Mouse (Mus musculus) naive thymus-derived CD4-positive, alpha-beta T cell, adult 2 months (primary cell): ENCODE measurements around the gene Man2b1.

Experiments
- DNase-seq: peaks from one replicate; pipeline ENCODE4 v3.0.0-alpha.2; 2011; ENCODE audit warnings: low read depth

Gene Man2b1

GRCm38 (mm10) chr8:85083108-85083813 lies at the start of gene Man2b1:
Gene Man2b1 (plus strand): TSS chr8:85083270.
- peak; percentile 90 for DNase-seq

- no peak for DNase-seq
Measured at GRCm38 (mm10) chr8:85033867-85034266, 49.2 kb upstream of the Man2b1 start.

GRCm38 (mm10) chr8:85034764-85035163 lies 48.3 kb upstream of the Man2b1 start:
- DNase-seq: peak; percentile 93

GRCm38 (mm10) chr8:85035165-85035727 lies 47.8 kb upstream of the Man2b1 start:
- DNase-seq: peak; percentile 41

GRCm38 (mm10) chr8:85035728-85036310 lies 47.3 kb upstream of the Man2b1 start:
- peak; percentile 62 for DNase-seq

- DNase-seq: no peak
Measured at GRCm38 (mm10) chr8:85036381-85036717, 46.7 kb upstream of the Man2b1 start.

- peak; percentile 94 for DNase-seq
Measured at GRCm38 (mm10) chr8:85036718-85037365, 46.2 kb upstream of the Man2b1 start, which contains the start of gene Tnpo2. Gene Tnpo2 (plus strand): TSS chr8:85036915.

GRCm38 (mm10) chr8:85037366-85037680 lies 45.7 kb upstream of the Man2b1 start:
- DNase-seq: no peak

- peak; percentile 57 for DNase-seq
Measured at GRCm38 (mm10) chr8:85037681-85038531, 45.2 kb upstream of the Man2b1 start.

- DNase-seq: no peak
Measured at GRCm38 (mm10) chr8:85043619-85044018, 39.5 kb upstream of the Man2b1 start.

GRCm38 (mm10) chr8:85057367-85057766 lies 25.7 kb upstream of the Man2b1 start:
- DNase-seq: no peak

GRCm38 (mm10) chr8:85059879-85060616 lies 23.0 kb upstream of the Man2b1 start, which contains the start of gene Fbxw9:
Gene Fbxw9 (plus strand): TSS chr8:85060055.
- peak; percentile 92 for DNase-seq

- no peak for DNase-seq
Measured at GRCm38 (mm10) chr8:85062603-85063002, 20.5 kb upstream of the Man2b1 start.

GRCm38 (mm10) chr8:85065213-85065612 lies 17.9 kb upstream of the Man2b1 start:
- DNase-seq: no peak

- no peak for DNase-seq
Measured at GRCm38 (mm10) chr8:85067155-85067554, 15.9 kb upstream of the Man2b1 start.

- no peak for DNase-seq
Measured at GRCm38 (mm10) chr8:85067982-85068381, 15.1 kb upstream of the Man2b1 start, which contains the start of gene Gm5741. Gene Gm5741 (minus strand): TSS chr8:85067982.

- DNase-seq: no peak
Measured at GRCm38 (mm10) chr8:85071041-85071440, 12.0 kb upstream of the Man2b1 start.

GRCm38 (mm10) chr8:85071514-85072281 lies 11.4 kb upstream of the Man2b1 start, which contains the start of gene Dhps:
Gene Dhps (plus strand): TSS chr8:85071757.
- peak; percentile 92 for DNase-seq

- no peak for DNase-seq
Measured at GRCm38 (mm10) chr8:85072364-85072929, 10.6 kb upstream of the Man2b1 start.

GRCm38 (mm10) chr8:85073041-85073612 lies 9.9 kb upstream of the Man2b1 start:
- no peak for DNase-seq
